Mouse (Mus musculus) midbrain, embryonic 10.5 days (tissue): ENCODE data around the gene Phyhd1. TPM values are rescaled to one million over a fixed set of nuclear protein-coding genes. Genes with fewer than 3 reads are reported as not detected.
A peak's percentile ranks its signal among the peaks of the same experiment; 100 is the strongest.

Experiments
- DNase-seq: peaks from one replicate; pipeline ENCODE4 v3.0.0-alpha.2; 2017; ENCODE audit warnings: low spot score
- H3K27ac ChIP-seq: fragments of 300-500 bp; sonication (generic); replicated peaks from 2 replicates; pipeline ENCODE4 v1.5.1; 2016; ENCODE audit warnings: mild to moderate bottlenecking
- H3K27me3 ChIP-seq: fragments of 300-500 bp; sonication (generic); 2 replicates; pipeline ENCODE4 v1.6.1; 2016; ENCODE audit warnings: low read depth, mild to moderate bottlenecking; ENCODE audit not compliant: poor library complexity, severe bottlenecking
- H3K36me3 ChIP-seq: fragments of 300-500 bp; sonication (generic); 2 replicates; pipeline ENCODE4 v1.6.1; 2016; ENCODE audit warnings: mild to moderate bottlenecking, moderate library complexity
- H3K4me1 ChIP-seq: fragments of 300-500 bp; sonication (generic); 2 replicates; pipeline ENCODE4 v1.6.1; 2016
- H3K4me3 ChIP-seq: fragments of 300-500 bp; sonication (generic); 2 replicates; pipeline ENCODE4 v1.5.1; 2016; ENCODE audit warnings: mild to moderate bottlenecking, moderate library complexity
- H3K9me3 ChIP-seq: fragments of 300-500 bp; sonication (generic); replicated peaks from 2 replicates; pipeline ENCODE4 v1.6.1; 2016; ENCODE audit warnings: mild to moderate bottlenecking
- whole genome bisulfite sequencing: fragments of 180-500 bp; shearing (Covaris S2); methylation state at CpG from one replicate; pipeline ENCODE4 v1.1.7; 2016; 5-methylcytosine and 5-hydroxymethylcytosine counted together
- polyA plus RNA-seq: library from polyadenylated mRNA; unstranded; fragments of >200 nt; fragmentation: Nextera tagmentation; extraction: Ambion mirVana; gene quantifications from 2 replicates; pipeline ENCODE4 v1.2.1, GENCODE M21; 2016

Gene Phyhd1
- polyA plus RNA-seq, result 2.7 and 4.7 TPM in 2 replicates

GRCm38 (mm10) chr2:30265767-30266253 lies at the start of gene Phyhd1:
TSS of gene Phyhd1 (plus strand) at chr2:30266203.
- H3K27ac ChIP-seq, result peak within 1 kb of the TSS; percentile 77
- H3K4me1 ChIP-seq, result peaks cover 27% of the 10 kb centered on the region
- no peaks in the 10 kb centered on the region for H3K9me3 ChIP-seq
- H3K4me3 ChIP-seq, result no peak within 1 kb of the TSS
- 38% methylated on average over 5 of the region's 5 CpGs for WGBS
- DNase-seq, result no peak
- no peaks in the 10 kb centered on the region for H3K27me3 ChIP-seq
- peaks cover 50% of the 10 kb centered on the region for H3K36me3 ChIP-seq

- no peak for DNase-seq
- Histone ChIP-seq H3K4me1 (no peaks in the 10 kb centered on the region), H3K9me3 (no peaks in the 10 kb centered on the region), H3K4me3 (no peak overlapping the region), H3K27me3 (no peaks in the 10 kb centered on the region), H3K36me3 (no peaks in the 10 kb centered on the region), H3K27ac (no peak overlapping the region)
- WGBS, result 95% methylated on average over 5 of the region's 5 CpGs
Observed at GRCm38 (mm10) chr2:30216293-30216692, 49.7 kb upstream of the Phyhd1 start.

- H3K27me3 ChIP-seq, result no peaks in the 10 kb centered on the region
- WGBS, result 92% methylated on average over 5 of the region's 5 CpGs
- H3K4me1 ChIP-seq, result peaks cover 31% of the 10 kb centered on the region
- H3K4me3 ChIP-seq, result no peak overlapping the region
- peaks cover 9% of the 10 kb centered on the region; the same call in 1 of the 2 replicates for H3K9me3 ChIP-seq
- H3K27ac ChIP-seq, result no peak overlapping the region
- DNase-seq, result no peak
- peaks cover 12% of the 10 kb centered on the region for H3K36me3 ChIP-seq
Observed at GRCm38 (mm10) chr2:30235593-30235992, 30.4 kb upstream of the Phyhd1 start.

- H3K27me3 ChIP-seq, result no peaks in the 10 kb centered on the region
- peaks cover 31% of the 10 kb centered on the region for H3K4me1 ChIP-seq
- no peaks in the 10 kb centered on the region for H3K9me3 ChIP-seq
- peaks cover 22% of the 10 kb centered on the region for H3K36me3 ChIP-seq
- DNase-seq, result peak; percentile 39
- peak overlapping the region; percentile 97 for H3K4me3 ChIP-seq
- 8% methylated on average over 18 of the region's 18 CpGs for WGBS
- peak overlapping the region; percentile 95 for H3K27ac ChIP-seq
Observed at GRCm38 (mm10) chr2:30236426-30237198, 29.4 kb upstream of the Phyhd1 start.

GRCm38 (mm10) chr2:30237199-30237880 lies 28.7 kb upstream of the Phyhd1 start, which contains the start of gene Lrrc8a:
TSS of gene Lrrc8a (plus strand) at chr2:30237715.
- Histone ChIP-seq H3K4me1 (peaks cover 31% of the 10 kb centered on the region), H3K4me3 (peak within 1 kb of the TSS; percentile 97), H3K27ac (peak within 1 kb of the TSS; percentile 95), H3K36me3 (peaks cover 29% of the 10 kb centered on the region), H3K27me3 (no peaks in the 10 kb centered on the region), H3K9me3 (no peaks in the 10 kb centered on the region)
- WGBS, result under 1% methylated on average over 67 of the region's 67 CpGs
- peak; percentile 100 for DNase-seq

- Histone ChIP-seq H3K36me3 (peaks cover 35% of the 10 kb centered on the region), H3K27ac (peak overlapping the region; percentile 95), H3K27me3 (no peaks in the 10 kb centered on the region), H3K4me1 (peaks cover 31% of the 10 kb centered on the region), H3K9me3 (no peaks in the 10 kb centered on the region), H3K4me3 (peak overlapping the region; percentile 97)
- WGBS, result under 1% methylated on average over 42 of the region's 42 CpGs
- no peak for DNase-seq
Observed at GRCm38 (mm10) chr2:30237881-30238280, 28.1 kb upstream of the Phyhd1 start.

- H3K4me3 ChIP-seq, result peak overlapping the region; percentile 97
- H3K27me3 ChIP-seq, result no peaks in the 10 kb centered on the region
- peaks cover 46% of the 10 kb centered on the region for H3K36me3 ChIP-seq
- no peaks in the 10 kb centered on the region for H3K9me3 ChIP-seq
- DNase-seq, result no peak
- H3K4me1 ChIP-seq, result peaks cover 31% of the 10 kb centered on the region
- H3K27ac ChIP-seq, result peak overlapping the region; percentile 95; the same call in 1 of the 2 replicates
- 80% methylated on average over 3 of the region's 3 CpGs for WGBS
Observed at GRCm38 (mm10) chr2:30238906-30239465, 27.0 kb upstream of the Phyhd1 start.

- Histone ChIP-seq H3K9me3 (no peaks in the 10 kb centered on the region), H3K4me3 (peak overlapping the region; percentile 97; the same call in 1 of the 2 replicates), H3K36me3 (peaks cover 54% of the 10 kb centered on the region), H3K27me3 (no peaks in the 10 kb centered on the region), H3K4me1 (peaks cover 31% of the 10 kb centered on the region), H3K27ac (no peak overlapping the region)
- no peak for DNase-seq
- WGBS, result 83% methylated on average over 4 of the region's 4 CpGs
Observed at GRCm38 (mm10) chr2:30239777-30240176, 26.2 kb upstream of the Phyhd1 start.

- Histone ChIP-seq H3K9me3 (no peaks in the 10 kb centered on the region), H3K27me3 (no peaks in the 10 kb centered on the region), H3K4me3 (peak within 1 kb of the TSS; percentile 97), H3K4me1 (peaks cover 31% of the 10 kb centered on the region), H3K36me3 (peaks cover 59% of the 10 kb centered on the region), H3K27ac (no peak within 1 kb of the TSS)
- WGBS, result 81% methylated on average over 2 of the region's 2 CpGs
- no peak for DNase-seq
Observed at GRCm38 (mm10) chr2:30240267-30240666, 25.7 kb upstream of the Phyhd1 start, which contains the start of gene Gm28035. TSS of gene Gm28035 (plus strand) at chr2:30240567.

GRCm38 (mm10) chr2:30242509-30242908 lies 23.5 kb upstream of the Phyhd1 start:
- Histone ChIP-seq H3K27ac (no peak overlapping the region; the same call in 1 of the 2 replicates), H3K4me3 (no peak overlapping the region), H3K4me1 (peaks cover 22% of the 10 kb centered on the region), H3K9me3 (no peaks in the 10 kb centered on the region), H3K36me3 (peaks cover 80% of the 10 kb centered on the region), H3K27me3 (no peaks in the 10 kb centered on the region)
- 58% methylated on average over 4 of the region's 4 CpGs for WGBS
- peak; percentile 36 for DNase-seq

- Histone ChIP-seq H3K27ac (no peak overlapping the region), H3K27me3 (no peaks in the 10 kb centered on the region), H3K4me1 (peaks cover 17% of the 10 kb centered on the region), H3K36me3 (peaks cover 89% of the 10 kb centered on the region), H3K9me3 (no peaks in the 10 kb centered on the region), H3K4me3 (no peak overlapping the region)
- 94% methylated on average over 4 of the region's 4 CpGs for WGBS
- DNase-seq, result no peak
Observed at GRCm38 (mm10) chr2:30243391-30243790, 22.6 kb upstream of the Phyhd1 start.

GRCm38 (mm10) chr2:30244595-30245178 lies 21.3 kb upstream of the Phyhd1 start:
- Histone ChIP-seq H3K9me3 (no peaks in the 10 kb centered on the region), H3K27me3 (no peaks in the 10 kb centered on the region), H3K4me1 (peaks cover 4% of the 10 kb centered on the region), H3K4me3 (no peak overlapping the region), H3K36me3 (peaks cover 99% of the 10 kb centered on the region), H3K27ac (no peak overlapping the region)
- no peak for DNase-seq
- 81% methylated on average over 7 of the region's 7 CpGs for WGBS
